Mouse (Mus musculus) limb, embryonic 11.5 days (tissue): Measurements from ENCODE around the gene Ppp3ca. TPM values are rescaled to one million over a fixed set of nuclear protein-coding genes. Genes with fewer than 3 reads are reported as not detected.

Experiments used
- ATAC-seq: fragments of 200-750 bp; cut with Nextera tagmentation; 2 replicates; pipeline ENCODE4 v1.8.0; 2017; ENCODE audit warnings: low read depth; ENCODE audit not compliant: insufficient number of reproducible peaks, low FRiP score, low TSS enrichment
- DNase-seq: peaks from one replicate; pipeline ENCODE4 v3.0.0-alpha.2; 2015; ENCODE audit warnings: low spot score
- H3K27ac ChIP-seq: fragments of 300-500 bp; sonication (generic); replicated peaks from 2 replicates; pipeline ENCODE4 v1.5.1; 2014; ENCODE audit warnings: low read depth, mild to moderate bottlenecking, low read length
- H3K27me3 ChIP-seq: fragments of 300-500 bp; sonication (generic); 2 replicates; pipeline ENCODE4 v1.6.1; 2014; ENCODE audit warnings: mild to moderate bottlenecking, low read length, mixed read lengths; ENCODE audit not compliant: control insufficient read depth, insufficient read depth
- H3K36me3 ChIP-seq: fragments of 300-500 bp; sonication (generic); 2 replicates; pipeline ENCODE4 v1.6.1; 2014; ENCODE audit warnings: mild to moderate bottlenecking, low read length, moderate library complexity, mixed read lengths; ENCODE audit not compliant: control insufficient read depth, insufficient read depth
- H3K4me1 ChIP-seq: fragments of 300-500 bp; sonication (generic); 2 replicates; pipeline ENCODE4 v1.6.1; 2014; ENCODE audit warnings: low read length, mixed read lengths; ENCODE audit not compliant: control insufficient read depth, insufficient read depth
- H3K4me2 ChIP-seq: fragments of 300-500 bp; sonication (generic); 2 replicates; pipeline ENCODE4 v1.6.1; 2014; ENCODE audit warnings: low read depth, mild to moderate bottlenecking, moderate library complexity; ENCODE audit not compliant: severe bottlenecking
- H3K4me3 ChIP-seq: fragments of 300-500 bp; sonication (generic); 2 replicates; pipeline ENCODE4 v1.5.1; 2014; ENCODE audit warnings: low read depth, low read length
- H3K9ac ChIP-seq: fragments of 300-500 bp; sonication (generic); 2 replicates; pipeline ENCODE4 v1.6.1; 2014; ENCODE audit warnings: mild to moderate bottlenecking, low read length
- H3K9me3 ChIP-seq: fragments of 300-500 bp; sonication (generic); 2 replicates; pipeline ENCODE4 v1.6.1; 2016; ENCODE audit warnings: low read length; ENCODE audit not compliant: control insufficient read depth
- WGBS: fragments of 180-500 bp; shearing (Covaris S2); extraction: QIAGEN DNeasy Blood & Tissue Kit; methylation state at CpG from one replicate; pipeline ENCODE4 v1.1.7; 2014; 5-methylcytosine and 5-hydroxymethylcytosine counted together
- polyA plus RNA-seq: library from polyadenylated mRNA; unstranded; fragments of >200 nt; fragmentation: Nextera tagmentation; extraction: Ambion mirVana; gene quantifications from 2 replicates; pipeline ENCODE4 v1.2.1, GENCODE M21; 2014

The Ppp3ca gene
- polyA plus RNA-seq, 1 experiment from 2014 or later: 72.7 TPM

- ATAC-seq (no peak), DNase-seq (no peak)
- H3K4me3 ChIP-seq: no peak overlapping the region
- H3K27ac ChIP-seq: no peak overlapping the region
- H3K27me3 ChIP-seq: no peaks in the 10 kb centered on the region
- WGBS: 89% methylated on average over 2 of the region's 2 CpGs
- no peaks in the 10 kb centered on the region for H3K9me3 ChIP-seq
- no peak overlapping the region for H3K4me2 ChIP-seq
- H3K4me1 ChIP-seq: no peaks in the 10 kb centered on the region
- no peaks in the 10 kb centered on the region for H3K36me3 ChIP-seq
- H3K9ac ChIP-seq: no peak overlapping the region
These were observed 229.8 kb downstream of the Ppp3ca start for GRCm38 (mm10) chr3:136899744-136900143.

GRCm38 (mm10) chr3:136900986-136901385 lies 231.1 kb downstream of the Ppp3ca start:
- no peak overlapping the region for H3K4me3 ChIP-seq
- H3K36me3 ChIP-seq: no peaks in the 10 kb centered on the region
- DNase-seq (no peak), ATAC-seq (no peak)
- no peaks in the 10 kb centered on the region for H3K27me3 ChIP-seq
- WGBS: 84% methylated on average over 6 of the region's 6 CpGs
- no peak overlapping the region for H3K4me2 ChIP-seq
- H3K4me1 ChIP-seq: no peaks in the 10 kb centered on the region
- H3K9me3 ChIP-seq: no peaks in the 10 kb centered on the region
- H3K27ac ChIP-seq: no peak overlapping the region
- no peak overlapping the region for H3K9ac ChIP-seq

- Histone ChIP-seq H3K9ac (no peak overlapping the region), H3K27ac (no peak overlapping the region), H3K4me1 (no peaks in the 10 kb centered on the region), H3K4me3 (no peak overlapping the region), H3K27me3 (no peaks in the 10 kb centered on the region), H3K9me3 (no peaks in the 10 kb centered on the region), H3K4me2 (no peak overlapping the region), H3K36me3 (no peaks in the 10 kb centered on the region)
- WGBS: 94% methylated on average over 18 of the region's 18 CpGs
- no peak for ATAC-seq
- no peak for DNase-seq
These were observed 232.9 kb downstream of the Ppp3ca start for GRCm38 (mm10) chr3:136902776-136903175.

GRCm38 (mm10) chr3:136905577-136905976 lies 235.7 kb downstream of the Ppp3ca start:
- Histone ChIP-seq H3K4me2 (no peak overlapping the region), H3K27ac (no peak overlapping the region), H3K4me3 (no peak overlapping the region), H3K9me3 (no peaks in the 10 kb centered on the region), H3K27me3 (no peaks in the 10 kb centered on the region), H3K4me1 (no peaks in the 10 kb centered on the region), H3K9ac (no peak overlapping the region), H3K36me3 (no peaks in the 10 kb centered on the region)
- ATAC-seq: no peak
- no peak for DNase-seq
- WGBS: 55% methylated on average over 1 of the region's 1 CpGs

DNA sequence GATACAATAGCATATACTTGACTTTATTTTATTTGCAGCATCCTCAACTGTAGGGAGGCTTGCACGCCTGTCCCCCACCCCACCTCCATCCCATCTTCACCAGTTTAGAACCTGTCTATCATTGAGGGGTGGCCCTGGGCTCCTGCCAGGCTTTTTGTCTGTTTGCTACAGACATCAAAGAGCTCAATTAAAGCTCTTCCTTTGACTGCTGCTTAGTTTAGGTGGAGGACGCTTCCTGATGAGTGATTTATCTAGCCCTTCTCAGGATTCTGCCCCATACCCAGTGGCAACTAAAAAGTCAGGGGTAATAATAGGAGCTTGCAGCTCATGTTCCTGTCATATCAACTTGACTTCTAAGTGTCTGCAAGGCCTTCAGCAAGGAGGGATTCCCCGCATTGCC lies 239.6 kb downstream of the Ppp3ca start:
- Histone ChIP-seq H3K27ac (no peak overlapping the region), H3K4me1 (no peaks in the 10 kb centered on the region), H3K4me2 (no peak overlapping the region), H3K9ac (no peak overlapping the region), H3K9me3 (no peaks in the 10 kb centered on the region), H3K4me3 (no peak overlapping the region), H3K27me3 (no peaks in the 10 kb centered on the region), H3K36me3 (no peaks in the 10 kb centered on the region)
- 30% methylated on average over 3 of the region's 3 CpGs for WGBS
- DNase-seq: no peak
- ATAC-seq: no peak

DNA sequence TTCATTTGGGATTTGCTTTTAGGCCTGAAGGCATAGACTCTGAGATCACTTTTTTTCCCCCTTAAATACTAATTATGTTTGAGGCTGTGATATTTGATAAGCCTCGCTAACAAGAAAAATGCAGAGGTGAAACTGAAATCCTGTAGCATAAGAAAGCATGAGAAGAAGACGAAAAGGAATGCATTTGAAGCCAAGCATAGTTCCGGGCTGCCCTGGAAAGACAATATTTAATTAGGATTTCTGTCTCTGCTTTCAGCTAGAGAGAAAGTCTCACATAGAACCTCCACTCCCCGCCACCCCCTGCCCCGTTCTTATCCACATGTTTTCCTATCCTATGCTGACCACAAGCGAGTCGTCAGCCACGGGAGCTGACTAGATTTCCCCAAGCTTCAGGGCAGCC lies 241.4 kb downstream of the Ppp3ca start:
- DNase-seq (no peak), ATAC-seq (no peak)
- Histone ChIP-seq H3K27ac (no peak overlapping the region), H3K4me2 (no peak overlapping the region), H3K9ac (no peak overlapping the region), H3K4me3 (no peak overlapping the region), H3K27me3 (no peaks in the 10 kb centered on the region), H3K36me3 (no peaks in the 10 kb centered on the region), H3K9me3 (no peaks in the 10 kb centered on the region), H3K4me1 (no peaks in the 10 kb centered on the region)
- 72% methylated on average over 8 of the region's 8 CpGs for WGBS

DNA sequence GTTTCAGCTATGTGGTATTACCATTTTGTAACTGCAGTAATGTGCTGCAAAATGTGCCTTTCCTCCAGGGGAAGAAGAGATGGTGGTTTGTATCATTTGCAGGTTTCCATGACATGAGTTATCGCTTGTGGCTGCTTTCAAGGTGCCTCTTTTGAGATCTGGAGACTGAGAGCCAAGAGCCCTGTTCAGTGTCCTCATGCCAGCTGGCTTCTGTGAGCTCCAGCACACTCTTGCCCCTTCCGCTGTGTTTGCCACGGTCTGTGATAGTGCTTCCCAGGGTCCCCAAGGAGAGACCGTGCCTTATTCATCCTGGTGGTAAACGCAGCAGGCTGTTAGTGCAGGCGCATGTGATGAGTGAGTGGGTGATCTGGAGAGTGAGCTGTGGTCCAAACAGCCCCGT lies 247.2 kb downstream of the Ppp3ca start:
- no peak for DNase-seq
- no peaks in the 10 kb centered on the region for H3K36me3 ChIP-seq
- 83% methylated on average over 7 of the region's 7 CpGs for WGBS
- H3K4me1 ChIP-seq: no peaks in the 10 kb centered on the region
- ATAC-seq: no peak
- H3K4me2 ChIP-seq: no peak overlapping the region
- no peaks in the 10 kb centered on the region for H3K27me3 ChIP-seq
- H3K4me3 ChIP-seq: no peak overlapping the region
- H3K9ac ChIP-seq: no peak overlapping the region
- no peak overlapping the region for H3K27ac ChIP-seq
- no peaks in the 10 kb centered on the region for H3K9me3 ChIP-seq

DNA sequence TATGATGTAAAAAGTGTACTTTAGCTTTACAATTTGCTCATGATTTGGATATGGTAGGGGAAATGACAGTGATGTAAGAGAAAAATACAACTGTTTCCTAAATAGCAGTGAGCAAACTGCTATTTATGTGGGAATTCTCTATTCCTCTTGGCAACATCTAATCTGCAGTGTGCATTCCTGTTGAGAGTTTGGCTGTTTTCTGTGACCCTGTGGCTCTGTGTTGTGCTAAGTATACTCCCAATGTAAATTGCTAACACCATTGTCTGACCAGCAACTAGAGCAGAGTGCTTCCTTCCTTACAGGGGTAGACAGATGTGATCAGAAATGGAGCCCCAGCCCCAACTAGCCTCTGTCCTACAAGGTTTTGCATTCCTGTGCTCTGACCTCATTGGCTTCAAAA lies 263.1 kb downstream of the Ppp3ca start:
- H3K4me2 ChIP-seq: no peak overlapping the region
- no peaks in the 10 kb centered on the region for H3K9me3 ChIP-seq
- no peak overlapping the region for H3K9ac ChIP-seq
- H3K4me3 ChIP-seq: no peak overlapping the region
- DNase-seq (no peak), ATAC-seq (no peak)
- no peaks in the 10 kb centered on the region for H3K27me3 ChIP-seq
- H3K36me3 ChIP-seq: peaks cover 5% of the 10 kb centered on the region; the same call in 1 of the 2 replicates
- no peak overlapping the region for H3K27ac ChIP-seq
- no peaks in the 10 kb centered on the region for H3K4me1 ChIP-seq

- Histone ChIP-seq H3K4me2 (no peak overlapping the region), H3K27me3 (no peaks in the 10 kb centered on the region), H3K36me3 (0 out of 2 replicates have a peak, but pooled peaks cover 3% of the 10 kb centered on the region), H3K4me3 (no peak overlapping the region), H3K9me3 (no peaks in the 10 kb centered on the region), H3K4me1 (no peaks in the 10 kb centered on the region), H3K27ac (no peak overlapping the region), H3K9ac (no peak overlapping the region)
- 85% methylated on average over 7 of the region's 7 CpGs for WGBS
- DNase-seq (no peak), ATAC-seq (no peak)
These were observed 271.0 kb downstream of the Ppp3ca start for GRCm38 (mm10) chr3:136940733-136941601.
